18 mouse cellular contexts compared by ENCODE assay signal in genomic region chr2:128508244-128508605, GRCm38 (mm10).
A peak's percentile ranks its signal among the peaks of the same experiment; 100 is the strongest.
DNase-seq lines count a peak whose midpoint lies in the region; ATAC-seq and TF ChIP-seq lines count a peak whose summit lies in the region.
"Had no signal": no experiment of that assay in that cellular context is flagged by ENCODE, and none has a peak within 500 bp of the region (broad histone marks: within the 10 kb centered on the region; RNA-seq: fewer than 3 reads in every experiment).

No protein-coding gene starts in this region.

- 0 out of 2 replicates have a peak overlapping the region, but pooled peaks have one; percentile 16 for H3K4me3 ChIP-seq in heart, embryonic 15.5 days
- no peak overlapping the region for H3K4me3 ChIP-seq in heart, adult 2 months
- no peak overlapping the region for H3K4me3 ChIP-seq in kidney, embryonic 16.5 days (ENCODE audit: low read length)
- no peak overlapping the region for H3K4me3 ChIP-seq in stomach, embryonic 14.5 days (ENCODE audit: low read depth, low read length)
- H3K4me3 ChIP-seq in stomach, postnatal 0 days (ENCODE audit: low read depth, low read length) = no peak overlapping the region
- H3K4me3 ChIP-seq: forebrain, embryonic 12.5 days; hindbrain, embryonic 15.5 days; limb, embryonic 10.5 days; midbrain, embryonic 13.5 days; neural tube, embryonic 15.5 days had no signal

- TF ChIP-seq EP300 in heart, adult 2 months (IDR thresholded peaks at IDR 0.05; ENCODE audit: insufficient read depth, low read depth, low read length) = no peak
- TF ChIP-seq EP300 in stomach, postnatal 0 days (optimal IDR thresholded peaks at IDR 0.05) = no peak

- no peak for TF ChIP-seq CTCF in heart, adult 2 months (IDR thresholded peaks at IDR 0.05)
- TF ChIP-seq CTCF in stomach, postnatal 0 days (IDR thresholded peaks at IDR 0.05; ENCODE audit: low read depth) = no peak

- TF ChIP-seq POLR2A in heart, adult 2 months (IDR thresholded peaks at IDR 0.05; ENCODE audit: insufficient read depth, low read depth, low read length) = no peak

- H3K4me2 ChIP-seq in heart, embryonic 15.5 days = peak overlapping the region; percentile 46
- H3K4me2 ChIP-seq in kidney, embryonic 16.5 days (replicated peaks; ENCODE audit: low read depth, low read length) = no peak overlapping the region
- H3K4me2 ChIP-seq in stomach, embryonic 14.5 days (replicated peaks; ENCODE audit: low read depth, low read length) = no peak overlapping the region; the same call in 1 of the 2 replicates
- H3K4me2 ChIP-seq in stomach, postnatal 0 days (replicated peaks; ENCODE audit: low read depth) = no peak overlapping the region
- H3K4me2 ChIP-seq: forebrain, embryonic 12.5 days; midbrain, embryonic 13.5 days; neural tube, embryonic 15.5 days had no signal

- peak; percentile 44; the same call in 1 of the 2 replicates for ATAC-seq in heart, embryonic 15.5 days (replicated peaks; ENCODE audit: insufficient number of reproducible peaks, insufficient read depth, low FRiP score, low read depth)
- no peak for ATAC-seq in kidney, embryonic 16.5 days (ENCODE audit: low FRiP score, low TSS enrichment)
- ATAC-seq in stomach, embryonic 14.5 days (ENCODE audit: insufficient number of reproducible peaks, insufficient read depth, low FRiP score, low read depth) = 0 out of 2 replicates have a peak, but pooled peaks have one; percentile 6
- ATAC-seq in stomach, postnatal 0 days (ENCODE audit: low FRiP score, low TSS enrichment) = no peak
- ATAC-seq: activated CD4-positive, CD25-positive, alpha-beta regulatory T cell, adult 4 months; CD4-positive, CD25-positive, alpha-beta regulatory T cell, adult 4 months; liver, postnatal 0 days; midbrain, embryonic 13.5 days had no signal

- H3K36me3 ChIP-seq in heart, embryonic 15.5 days = no peaks in the 10 kb centered on the region
- H3K36me3 ChIP-seq in heart, adult 2 months (ENCODE audit: control insufficient read depth, insufficient read depth, low read length) = no peaks in the 10 kb centered on the region; the same call in 1 of the 2 replicates
- no peaks in the 10 kb centered on the region for H3K36me3 ChIP-seq in kidney, embryonic 16.5 days (ENCODE audit: insufficient read depth, low read length)
- no peaks in the 10 kb centered on the region for H3K36me3 ChIP-seq in stomach, embryonic 14.5 days (ENCODE audit: control insufficient read depth, insufficient read depth, low read length)
- H3K36me3 ChIP-seq in stomach, postnatal 0 days (ENCODE audit: control insufficient read depth, insufficient read depth, low read length) = no peaks in the 10 kb centered on the region
- H3K36me3 ChIP-seq: forebrain, embryonic 12.5 days; hindbrain, embryonic 15.5 days; limb, embryonic 10.5 days; midbrain, embryonic 13.5 days; neural tube, embryonic 15.5 days had no signal

- no peaks in the 10 kb centered on the region for H3K27me3 ChIP-seq in heart, embryonic 15.5 days
- H3K27me3 ChIP-seq in heart, adult 2 months (ENCODE audit: control insufficient read depth, insufficient read depth, low read length) = no peaks in the 10 kb centered on the region
- H3K27me3 ChIP-seq in kidney, embryonic 16.5 days (ENCODE audit: insufficient read depth, low read length) = no peaks in the 10 kb centered on the region
- no peaks in the 10 kb centered on the region for H3K27me3 ChIP-seq in stomach, embryonic 14.5 days (ENCODE audit: control insufficient read depth, insufficient read depth, low read length)
- no peaks in the 10 kb centered on the region for H3K27me3 ChIP-seq in stomach, postnatal 0 days (ENCODE audit: control insufficient read depth, insufficient read depth, low read length)
- H3K27me3 ChIP-seq: forebrain, embryonic 12.5 days; hindbrain, embryonic 15.5 days; midbrain, embryonic 13.5 days; neural tube, embryonic 15.5 days had no signal

- intact Hi-C loops in heart, adult 2 months (cut with DNase I) = no loop called here

- H3K4me1 ChIP-seq in heart, embryonic 15.5 days (replicated peaks) = peaks cover 24% of the 10 kb centered on the region
- peaks cover 11% of the 10 kb centered on the region for H3K4me1 ChIP-seq in heart, adult 2 months (ENCODE audit: control insufficient read depth, insufficient read depth, low read length)
- peaks cover 14% of the 10 kb centered on the region; the same call in 1 of the 2 replicates for H3K4me1 ChIP-seq in kidney, embryonic 16.5 days (ENCODE audit: insufficient read depth, low read length)
- peaks cover 21% of the 10 kb centered on the region for H3K4me1 ChIP-seq in stomach, embryonic 14.5 days (ENCODE audit: control insufficient read depth, insufficient read depth, low read length)
- H3K4me1 ChIP-seq in stomach, postnatal 0 days (replicated peaks; ENCODE audit: control insufficient read depth, insufficient read depth) = no peaks in the 10 kb centered on the region
- H3K4me1 ChIP-seq: forebrain, embryonic 12.5 days; hindbrain, embryonic 15.5 days; limb, embryonic 10.5 days; midbrain, embryonic 13.5 days; neural tube, embryonic 15.5 days had no signal

- peak; percentile 35 to 42 for DNase-seq in cerebellum, postnatal 14 days
- DNase-seq in cerebellum, adult 9-10 months = no peak
- no peak for DNase-seq in heart, adult 2 months
- DNase-seq in kidney, adult 8-10 months = no peak
- DNase-seq in stomach, postnatal 0 days (ENCODE audit: low spot score) = no peak
- DNase-seq: adrenal gland, postnatal 10 days; kidney, adult 18-20 months; liver, postnatal 0 days had no signal

- H3K9me3 ChIP-seq in heart, embryonic 15.5 days (replicated peaks) = no peaks in the 10 kb centered on the region
- H3K9me3 ChIP-seq in kidney, embryonic 16.5 days (ENCODE audit: low read length) = peaks cover 7% of the 10 kb centered on the region; the same call in 1 of the 2 replicates
- no peaks in the 10 kb centered on the region; the same call in 1 of the 2 replicates for H3K9me3 ChIP-seq in stomach, embryonic 14.5 days (ENCODE audit: control insufficient read depth, low read depth, low read length)
- H3K9me3 ChIP-seq in stomach, postnatal 0 days (ENCODE audit: control insufficient read depth, low read length) = no peaks in the 10 kb centered on the region
- H3K9me3 ChIP-seq: forebrain, embryonic 12.5 days; hindbrain, embryonic 15.5 days; limb, embryonic 10.5 days; midbrain, embryonic 13.5 days; neural tube, embryonic 15.5 days had no signal

- H3K9ac ChIP-seq in heart, embryonic 15.5 days = no peak overlapping the region
- H3K9ac ChIP-seq in heart, adult 2 months (ENCODE audit: low read depth, low read length) = no peak overlapping the region
- H3K9ac ChIP-seq in kidney, embryonic 16.5 days (replicated peaks; ENCODE audit: low read length) = no peak overlapping the region
- no peak overlapping the region for H3K9ac ChIP-seq in stomach, embryonic 14.5 days (replicated peaks; ENCODE audit: low read depth, low read length)
- H3K9ac ChIP-seq in stomach, postnatal 0 days (ENCODE audit: low read length) = no peak overlapping the region
- H3K9ac ChIP-seq: forebrain, embryonic 12.5 days; hindbrain, embryonic 15.5 days; liver, postnatal 0 days; midbrain, embryonic 13.5 days; neural tube, embryonic 15.5 days had no signal

- 43% methylated on average over 2 of the region's 2 CpGs for WGBS in heart, embryonic 15.5 days
- 25% methylated on average over 2 of the region's 2 CpGs for WGBS in heart, adult 2 months
- 77% methylated on average over 2 of the region's 2 CpGs for WGBS in kidney, embryonic 16.5 days
- WGBS in stomach, embryonic 14.5 days = 70% methylated on average over 2 of the region's 2 CpGs
- 45% methylated on average over 2 of the region's 2 CpGs for WGBS in stomach, postnatal 0 days

- H3K27ac ChIP-seq in heart, embryonic 15.5 days = peak overlapping the region; percentile 83
- no peak overlapping the region for H3K27ac ChIP-seq in heart, adult 2 months
- peak overlapping the region; percentile 27; the same call in 1 of the 2 replicates for H3K27ac ChIP-seq in kidney, embryonic 16.5 days (ENCODE audit: low read length)
- peak overlapping the region; percentile 82 for H3K27ac ChIP-seq in stomach, embryonic 14.5 days (ENCODE audit: low read length)
- H3K27ac ChIP-seq in stomach, postnatal 0 days (replicated peaks) = no peak overlapping the region
- H3K27ac ChIP-seq: forebrain, embryonic 12.5 days; limb, embryonic 10.5 days; midbrain, embryonic 13.5 days; neural tube, embryonic 15.5 days had no signal

- H3K79me2 ChIP-seq in heart, adult 2 months (replicated peaks; ENCODE audit: control insufficient read depth, insufficient read depth, low read length) = no peaks in the 10 kb centered on the region

Comparison
In these comparisons a context has a peak if more than half of its experiments do, and no peak if none do; other contexts are left out.
1. DNase-seq: peak in cerebellum, postnatal 14 days (2 of 2); none in cerebellum, adult 9-10 months (single experiment), heart, adult 2 months (0 of 2), kidney, adult 8-10 months (0 of 2) and stomach, postnatal 0 days (single experiment).
2. ATAC-seq: peak in heart, embryonic 15.5 days (single experiment) and stomach, embryonic 14.5 days (single experiment); none in kidney, embryonic 16.5 days (single experiment) and stomach, postnatal 0 days (single experiment).
3. H3K27ac ChIP-seq: peak in heart, embryonic 15.5 days (single experiment), kidney, embryonic 16.5 days (single experiment) and stomach, embryonic 14.5 days (single experiment); none in heart, adult 2 months (single experiment) and stomach, postnatal 0 days (single experiment).